Mouse (Mus musculus): ENCODE measurements around the gene Gdap1l1. TPM values are rescaled to one million over a fixed set of nuclear protein-coding genes. Genes with fewer than 3 reads are reported as not detected.

The Gdap1l1 gene
- not detected for polyA plus RNA-seq (2014; fragmentation: Illumina TruSeq; extraction: RNeasy Lipid Tissue Mini Kit (QIAGEN cat#74804); ENCODE audit: low read depth, low replicate concordance)

DNA sequence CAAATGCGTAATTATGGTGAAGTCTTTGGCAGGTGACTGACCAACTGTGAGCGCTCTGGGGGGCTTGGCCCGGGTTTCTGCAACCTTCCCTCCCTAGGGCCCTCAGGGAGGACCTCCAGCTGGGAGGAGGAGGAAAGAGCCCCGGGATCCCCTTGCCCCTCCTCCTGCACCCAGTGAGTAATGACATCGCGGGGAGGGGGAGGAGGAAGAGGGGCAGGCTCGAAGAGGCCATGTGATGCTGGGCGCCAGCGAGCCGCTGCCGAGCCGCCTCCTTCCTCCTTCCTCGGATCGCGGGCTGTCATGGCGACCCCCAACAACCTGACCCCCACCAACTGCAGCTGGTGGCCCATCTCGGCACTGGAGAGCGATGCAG, at the start of gene Gdap1l1:
TSS of gene Gdap1l1 (plus strand) at position 231 of the 373 bp plus-strand sequence.

GRCm38 (mm10) chr2:163397905-163398304, 40.4 kb upstream of the Gdap1l1 start, which contains the start of gene Jph2:
TSS of gene Jph2 (minus strand) at chr2:163397993.

GRCm38 (mm10) chr2:163424597-163424996, 13.7 kb upstream of the Gdap1l1 start, which contains the start of gene Oser1:
TSS of gene Oser1 (minus strand) at chr2:163424697.

DNA sequence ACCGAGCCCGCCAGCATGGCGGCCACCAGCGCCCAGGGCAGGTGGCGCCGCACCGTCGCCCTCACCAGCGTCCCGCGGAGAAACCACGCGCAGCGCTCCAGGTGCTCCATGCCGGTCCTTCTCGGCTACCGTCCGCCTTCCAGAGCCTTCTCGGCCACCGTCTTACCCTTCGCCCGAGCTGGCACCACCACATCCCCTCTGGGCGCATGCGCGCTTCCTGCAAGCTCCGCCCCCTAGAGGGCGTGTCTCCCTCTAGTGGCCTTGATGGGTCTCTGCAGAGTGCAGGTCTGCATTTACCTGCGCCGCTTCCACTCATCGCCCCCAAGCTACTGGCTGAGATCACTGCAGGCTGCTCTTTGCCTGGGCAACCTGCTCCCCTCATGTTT, 34.2 kb downstream of the Gdap1l1 start, which contains the start of gene Fitm2:
TSS of gene Fitm2 (minus strand) at position 164 of the 386 bp plus-strand sequence.

GRCm38 (mm10) chr2:163492018-163492417, 53.7 kb downstream of the Gdap1l1 start, which contains the start of gene R3hdml:
TSS of gene R3hdml (plus strand) at chr2:163492318.

Other genes starting within 250 kb of the Gdap1l1 start
- gene Tox2, start 235.4 kb upstream of the Gdap1l1 start, polyA plus RNA-seq (2014; fragmentation: Illumina TruSeq; extraction: RNeasy Lipid Tissue Mini Kit (QIAGEN cat#74804); ENCODE audit: low read depth, low replicate concordance): 0.28 TPM
- gene Jph2, start 40.5 kb upstream of the Gdap1l1 start, polyA plus RNA-seq (2014; fragmentation: Illumina TruSeq; extraction: RNeasy Lipid Tissue Mini Kit (QIAGEN cat#74804); ENCODE audit: low read depth, low replicate concordance): not detected
- gene Oser1, start 13.8 kb upstream of the Gdap1l1 start, polyA plus RNA-seq (2014; fragmentation: Illumina TruSeq; extraction: RNeasy Lipid Tissue Mini Kit (QIAGEN cat#74804); ENCODE audit: low read depth, low replicate concordance): 39.3 TPM
- 14.3 TPM for gene Fitm2, start 34.2 kb downstream of the Gdap1l1 start, polyA plus RNA-seq (2014; fragmentation: Illumina TruSeq; extraction: RNeasy Lipid Tissue Mini Kit (QIAGEN cat#74804); ENCODE audit: low read depth, low replicate concordance)
- not detected for gene R3hdml, start 53.8 kb downstream of the Gdap1l1 start, polyA plus RNA-seq (2014; fragmentation: Illumina TruSeq; extraction: RNeasy Lipid Tissue Mini Kit (QIAGEN cat#74804); ENCODE audit: low read depth, low replicate concordance)
- gene Hnf4a, start 68.3 kb downstream of the Gdap1l1 start, polyA plus RNA-seq (2014; fragmentation: Illumina TruSeq; extraction: RNeasy Lipid Tissue Mini Kit (QIAGEN cat#74804); ENCODE audit: low read depth, low replicate concordance): 137 TPM
- gene Ttpal, start 163.8 kb downstream of the Gdap1l1 start, polyA plus RNA-seq (2014; fragmentation: Illumina TruSeq; extraction: RNeasy Lipid Tissue Mini Kit (QIAGEN cat#74804); ENCODE audit: low read depth, low replicate concordance): 17.0 TPM
- 710 TPM for gene Serinc3, start 206.7 kb downstream of the Gdap1l1 start, polyA plus RNA-seq (2014; fragmentation: Illumina TruSeq; extraction: RNeasy Lipid Tissue Mini Kit (QIAGEN cat#74804); ENCODE audit: low read depth, low replicate concordance)
- 42.2 TPM for gene Pkig, start 219.9 kb downstream of the Gdap1l1 start, polyA plus RNA-seq (2014; fragmentation: Illumina TruSeq; extraction: RNeasy Lipid Tissue Mini Kit (QIAGEN cat#74804); ENCODE audit: low read depth, low replicate concordance)

Data from kidney, adult 10 weeks (tissue).